Mouse (Mus musculus) megakaryocyte, embryonic 14.5 days (primary cell): Measurements from ENCODE around the gene Got2.

Source experiments
- FLI1 ChIP-seq: IDR thresholded peaks from 2 replicates; pipeline ENCODE4 v1.6.1; 2012; ENCODE audit warnings: low read length, inconsistent platforms, mixed read lengths
- GATA1 ChIP-seq: IDR thresholded peaks from 3 replicates; pipeline ENCODE4 v1.6.1; 2012; ENCODE audit warnings: mixed read lengths, low read length, inconsistent platforms, borderline replicate concordance

GRCm38 (mm10) chr8:95884491-95884890 is 3.9 kb downstream of the Got2 start:
- no peak for TF ChIP-seq GATA1
- no peak for TF ChIP-seq FLI1
